Mouse (Mus musculus) liver, embryonic 16.5 days (tissue): ENCODE measurements around the gene Ppp4r3a. TPM values are rescaled to one million over a fixed set of nuclear protein-coding genes. Genes with fewer than 3 reads are reported as not detected.

ENCODE experiments used
- ATAC-seq: fragments of 200-750 bp; cut with Nextera tagmentation; 2 replicates; pipeline ENCODE4 v1.8.0; 2017; ENCODE audit warnings: low read depth, mild to moderate bottlenecking, moderate number of reproducible peaks, moderate library complexity
- H3K27ac ChIP-seq: fragments of 300-500 bp; sonication (generic); 2 replicates; pipeline ENCODE4 v1.5.1; 2014; ENCODE audit warnings: mild to moderate bottlenecking, low read length
- H3K27me3 ChIP-seq: fragments of 300-500 bp; sonication (generic); 2 replicates; pipeline ENCODE4 v1.6.1; 2014; ENCODE audit warnings: low read depth, low read length, mixed read lengths; ENCODE audit not compliant: control insufficient read depth, insufficient read depth
- H3K36me3 ChIP-seq: fragments of 300-500 bp; sonication (generic); 2 replicates; pipeline ENCODE4 v1.6.1; 2014; ENCODE audit warnings: mild to moderate bottlenecking; ENCODE audit not compliant: control insufficient read depth, insufficient read depth
- H3K4me1 ChIP-seq: fragments of 300-500 bp; sonication (generic); 2 replicates; pipeline ENCODE4 v1.6.1; 2014; ENCODE audit warnings: low read depth, low read length, mixed read lengths; ENCODE audit not compliant: control insufficient read depth
- H3K4me2 ChIP-seq: fragments of 300-500 bp; sonication (generic); 2 replicates; pipeline ENCODE4 v1.6.1; 2014; ENCODE audit warnings: low read depth, low read length, mixed read lengths
- H3K4me3 ChIP-seq: fragments of 300-500 bp; sonication (generic); 2 replicates; pipeline ENCODE4 v1.5.1; 2014; ENCODE audit warnings: low read depth, mild to moderate bottlenecking, low read length
- H3K9ac ChIP-seq: fragments of 300-500 bp; sonication (generic); 2 replicates; pipeline ENCODE4 v1.6.1; 2014; ENCODE audit warnings: low read depth, low read length
- H3K9me3 ChIP-seq: fragments of 300-500 bp; sonication (generic); replicated peaks from 2 replicates; pipeline ENCODE4 v1.6.1; 2016; ENCODE audit warnings: low read length; ENCODE audit not compliant: control insufficient read depth
- WGBS: fragments of 180-500 bp; shearing (Covaris S2); extraction: QIAGEN DNeasy Blood & Tissue Kit; methylation state at CpG from one replicate; pipeline ENCODE4 v1.1.7; 2014; ENCODE audit not compliant: insufficient replicate concordance; 5-methylcytosine and 5-hydroxymethylcytosine counted together
- polyA plus RNA-seq: library from polyadenylated mRNA; unstranded; fragments of >200 nt; fragmentation: Nextera tagmentation; extraction: Ambion mirVana; gene quantifications from 2 replicates; pipeline ENCODE4 v1.2.1, GENCODE M21; 2015

Ppp4r3a gene
- polyA plus RNA-seq, 1 experiment from 2014 or later = 15.0 TPM

- peaks cover 15% of the 10 kb centered on the region for H3K36me3 ChIP-seq
These were observed 13.7 kb downstream of the Ppp4r3a start for GRCm38 (mm10) chr12:101069813-101070212.

GRCm38 (mm10) chr12:101066329-101066728 is 17.2 kb downstream of the Ppp4r3a start:
- no peak overlapping the region for H3K9ac ChIP-seq
- ATAC-seq = no peak
- no peaks in the 10 kb centered on the region for H3K9me3 ChIP-seq
- no peak overlapping the region for H3K4me3 ChIP-seq
- WGBS = 80% methylated on average over 1 of the region's 1 CpGs
- peaks cover 3% of the 10 kb centered on the region; the same call in 1 of the 2 replicates for H3K4me1 ChIP-seq
- no peak overlapping the region for H3K27ac ChIP-seq
- H3K27me3 ChIP-seq = no peaks in the 10 kb centered on the region
- H3K4me2 ChIP-seq = no peak overlapping the region
- H3K36me3 ChIP-seq = peaks cover 36% of the 10 kb centered on the region

More at GRCm38 (mm10) chr12:101069813-101070212, 13.7 kb downstream of the Ppp4r3a start:
- no peak for ATAC-seq
- no peaks in the 10 kb centered on the region for H3K27me3 ChIP-seq
- peaks cover 3% of the 10 kb centered on the region; the same call in 1 of the 2 replicates for H3K4me1 ChIP-seq
- no peak overlapping the region for H3K4me2 ChIP-seq
- no peak overlapping the region for H3K27ac ChIP-seq
- 72% methylated on average over 1 of the region's 1 CpGs for WGBS
- H3K9me3 ChIP-seq = no peaks in the 10 kb centered on the region
- no peak overlapping the region for H3K9ac ChIP-seq
- H3K4me3 ChIP-seq = no peak overlapping the region

GRCm38 (mm10) chr12:101039956-101040355 is 43.5 kb downstream of the Ppp4r3a start:
- H3K27ac ChIP-seq = no peak overlapping the region
- peaks cover 43% of the 10 kb centered on the region for H3K36me3 ChIP-seq
- no peak overlapping the region for H3K4me2 ChIP-seq
- no peaks in the 10 kb centered on the region for H3K4me1 ChIP-seq
- no peak for ATAC-seq
- H3K27me3 ChIP-seq = no peaks in the 10 kb centered on the region
- no peaks in the 10 kb centered on the region for H3K9me3 ChIP-seq
- no peak overlapping the region for H3K4me3 ChIP-seq
- no peak overlapping the region for H3K9ac ChIP-seq

- Histone ChIP-seq H3K27me3 (no peaks in the 10 kb centered on the region), H3K4me2 (peak within 1 kb of the TSS; percentile 99), H3K9ac (peak within 1 kb of the TSS; percentile 95), H3K9me3 (no peaks in the 10 kb centered on the region), H3K4me1 (peaks cover 42% of the 10 kb centered on the region), H3K27ac (peak within 1 kb of the TSS; percentile 93), H3K36me3 (no peaks in the 10 kb centered on the region), H3K4me3 (peak within 1 kb of the TSS; percentile 87)
- WGBS = under 1% methylated on average over 56 of the region's 56 CpGs
- peak; percentile 85 for ATAC-seq
These were observed 54.4 kb downstream of the Ppp4r3a start, which contains the start of gene Ccdc88c for GRCm38 (mm10) chr12:101028954-101029731. Gene Ccdc88c (minus strand): TSS chr12:101029056.

- ATAC-seq = no peak
- Histone ChIP-seq H3K9ac (peak overlapping the region; percentile 95), H3K4me1 (peaks cover 44% of the 10 kb centered on the region), H3K4me2 (peak overlapping the region; percentile 99), H3K4me3 (peak overlapping the region; percentile 87), H3K27me3 (no peaks in the 10 kb centered on the region), H3K27ac (peak overlapping the region; percentile 93), H3K9me3 (no peaks in the 10 kb centered on the region), H3K36me3 (no peaks in the 10 kb centered on the region)
- under 1% methylated on average over 57 of the region's 67 CpGs for WGBS
These were observed 55.1 kb downstream of the Ppp4r3a start for GRCm38 (mm10) chr12:101028247-101028953.

- WGBS = 2% methylated on average over 19 of the region's 19 CpGs
- peak overlapping the region; percentile 87 for H3K4me3 ChIP-seq
- H3K27ac ChIP-seq = peak overlapping the region; percentile 93
- no peak for ATAC-seq
- H3K9me3 ChIP-seq = no peaks in the 10 kb centered on the region
- H3K4me1 ChIP-seq = peaks cover 44% of the 10 kb centered on the region
- no peaks in the 10 kb centered on the region for H3K36me3 ChIP-seq
- H3K9ac ChIP-seq = peak overlapping the region; percentile 95
- H3K27me3 ChIP-seq = no peaks in the 10 kb centered on the region
- H3K4me2 ChIP-seq = peak overlapping the region; percentile 99
These were observed 55.9 kb downstream of the Ppp4r3a start for GRCm38 (mm10) chr12:101027451-101028246.

GRCm38 (mm10) chr12:101026946-101027345 is 56.6 kb downstream of the Ppp4r3a start:
- H3K9me3 ChIP-seq = no peaks in the 10 kb centered on the region
- peak overlapping the region; percentile 87 for H3K4me3 ChIP-seq
- H3K4me2 ChIP-seq = peak overlapping the region; percentile 99
- ATAC-seq = no peak
- WGBS = 33% methylated on average over 14 of the region's 14 CpGs
- H3K4me1 ChIP-seq = peaks cover 44% of the 10 kb centered on the region
- H3K9ac ChIP-seq = peak overlapping the region; percentile 95
- H3K27me3 ChIP-seq = no peaks in the 10 kb centered on the region
- H3K27ac ChIP-seq = peak overlapping the region; percentile 93
- peaks cover 2% of the 10 kb centered on the region; the same call in 1 of the 2 replicates for H3K36me3 ChIP-seq

- Histone ChIP-seq H3K9me3 (no peaks in the 10 kb centered on the region), H3K27ac (peak overlapping the region; percentile 93), H3K27me3 (no peaks in the 10 kb centered on the region), H3K4me2 (peak overlapping the region; percentile 99), H3K4me3 (peak overlapping the region; percentile 87), H3K9ac (peak overlapping the region; percentile 95), H3K4me1 (peaks cover 44% of the 10 kb centered on the region), H3K36me3 (peaks cover 4% of the 10 kb centered on the region; the same call in 1 of the 2 replicates)
- ATAC-seq = no peak
- WGBS = 32% methylated on average over 7 of the region's 7 CpGs
These were observed 57.0 kb downstream of the Ppp4r3a start for GRCm38 (mm10) chr12:101026518-101026917.
